Mouse (Mus musculus) liver, adult 2 months (tissue): ENCODE measurements around the gene Polr2l. TPM values are rescaled to one million over a fixed set of nuclear protein-coding genes. Genes with fewer than 3 reads are reported as not detected.

ENCODE experiments used
- DNase-seq: peaks from one replicate; pipeline ENCODE4 v3.0.0-alpha.2; 2011; ENCODE audit warnings: low read depth, low spot score; ENCODE audit errors: extremely low read depth
- H3K27ac ChIP-seq: fragments of 200-500 bp; replicated peaks from 2 replicates; pipeline ENCODE4 v1.5.1; 2012; ENCODE audit warnings: low read depth, mild to moderate bottlenecking, control low read depth, inconsistent platforms, low read length; ENCODE audit not compliant: insufficient read depth
- H3K27me3 ChIP-seq: fragments of 200-500 bp; 2 replicates; pipeline ENCODE4 v1.6.1; 2012; ENCODE audit warnings: mild to moderate bottlenecking, moderate library complexity, low read length, inconsistent platforms; ENCODE audit not compliant: control insufficient read depth, insufficient read depth
- H3K36me3 ChIP-seq: fragments of 200-500 bp; 2 replicates; pipeline ENCODE4 v1.6.1; 2012; ENCODE audit warnings: low read length, inconsistent platforms; ENCODE audit not compliant: control insufficient read depth, insufficient read depth
- H3K4me1 ChIP-seq: fragments of 200-500 bp; 2 replicates; pipeline ENCODE4 v1.6.1; 2011; ENCODE audit warnings: low read length; ENCODE audit not compliant: control insufficient read depth, insufficient read depth
- H3K4me3 ChIP-seq: fragments of 200-500 bp; 2 replicates; pipeline ENCODE4 v1.5.1; 2011; ENCODE audit warnings: low read depth, mild to moderate bottlenecking, control low read depth, low read length, moderate library complexity; ENCODE audit not compliant: insufficient read depth
- H3K79me2 ChIP-seq: fragments of 200-500 bp; 2 replicates; pipeline ENCODE4 v1.6.1; 2012; ENCODE audit warnings: inconsistent platforms, mild to moderate bottlenecking, low read length, moderate library complexity; ENCODE audit not compliant: control insufficient read depth, insufficient read depth
- H3K9ac ChIP-seq: fragments of 200-500 bp; 2 replicates; pipeline ENCODE4 v1.6.1; 2012; ENCODE audit warnings: low read depth, mild to moderate bottlenecking, control low read depth, inconsistent platforms, low read length
- CTCF ChIP-seq: fragments of 200-500 bp; IDR thresholded peaks from 2 replicates; pipeline ENCODE4 v1.5.1; 2011; ENCODE audit warnings: low read depth, low read length, control low read depth
- POLR2A ChIP-seq: fragments of 200-500 bp; IDR thresholded peaks from 2 replicates; pipeline ENCODE4 v1.6.1; 2011; ENCODE audit warnings: low read length, control low read depth; ENCODE audit not compliant: insufficient read depth; ENCODE audit errors: extremely low read depth
- WGBS: fragments of 180-500 bp; shearing (Covaris S2); methylation state at CpG from one replicate; pipeline ENCODE4 v1.1.7; 2018; 5-methylcytosine and 5-hydroxymethylcytosine counted together
- polyA plus RNA-seq: library from polyadenylated mRNA; depleted of rRNA; stranded (reverse); fragments of >200 nt; gene quantifications from 2 replicates; pipeline ENCODE4 v1.2.3, GENCODE M21; 2012
- total RNA-seq: library from RNA; depleted of rRNA; stranded (reverse); fragments of >200 nt; gene quantifications from 2 replicates; pipeline ENCODE4 v1.2.3, GENCODE M21; 2014

Gene Polr2l
- total and polyA plus RNA-seq, 2 experiments = 41.1 to 42.8 TPM

GRCm38 (mm10) chr7:141517638-141518037 is 42.7 kb upstream of the Polr2l start:
- DNase-seq = peak; percentile 99
- peak overlapping the region; percentile 85 for H3K27ac ChIP-seq
- TF ChIP-seq POLR2A = no peak
- no peak overlapping the region for H3K4me3 ChIP-seq
- H3K27me3 ChIP-seq = no peaks in the 10 kb centered on the region
- WGBS = 41% methylated on average over 4 of the region's 4 CpGs
- H3K36me3 ChIP-seq = no peaks in the 10 kb centered on the region
- no peaks in the 10 kb centered on the region for H3K79me2 ChIP-seq
- 0 out of 2 replicates have a peak overlapping the region, but pooled peaks have one; percentile 15 for H3K9ac ChIP-seq
- peaks cover 19% of the 10 kb centered on the region for H3K4me1 ChIP-seq

GRCm38 (mm10) chr7:141510681-141511191 is 35.8 kb upstream of the Polr2l start:
- no peak for DNase-seq
- H3K4me3 ChIP-seq = no peak overlapping the region
- H3K36me3 ChIP-seq = no peaks in the 10 kb centered on the region
- H3K27me3 ChIP-seq = no peaks in the 10 kb centered on the region
- WGBS = 88% methylated on average over 8 of the region's 8 CpGs
- no peak overlapping the region for H3K9ac ChIP-seq
- TF ChIP-seq POLR2A (no peak), CTCF (no peak)
- H3K79me2 ChIP-seq = no peaks in the 10 kb centered on the region
- no peaks in the 10 kb centered on the region for H3K4me1 ChIP-seq
- H3K27ac ChIP-seq = no peak overlapping the region

- 86% methylated on average over 5 of the region's 5 CpGs for WGBS
- Histone ChIP-seq H3K4me1 (no peaks in the 10 kb centered on the region), H3K27ac (no peak overlapping the region), H3K36me3 (no peaks in the 10 kb centered on the region), H3K79me2 (no peaks in the 10 kb centered on the region), H3K27me3 (no peaks in the 10 kb centered on the region), H3K4me3 (no peak overlapping the region), H3K9ac (no peak overlapping the region)
- TF ChIP-seq POLR2A = no peak
- no peak for TF ChIP-seq CTCF
- DNase-seq = no peak
These were observed 35.3 kb upstream of the Polr2l start for GRCm38 (mm10) chr7:141510196-141510595.

GRCm38 (mm10) chr7:141508160-141508559 is 33.2 kb upstream of the Polr2l start:
- Histone ChIP-seq H3K27me3 (no peaks in the 10 kb centered on the region), H3K27ac (no peak overlapping the region), H3K4me3 (no peak overlapping the region), H3K79me2 (no peaks in the 10 kb centered on the region), H3K4me1 (no peaks in the 10 kb centered on the region), H3K36me3 (no peaks in the 10 kb centered on the region), H3K9ac (no peak overlapping the region)
- TF ChIP-seq POLR2A (no peak), CTCF (no peak)
- no peak for DNase-seq

- Histone ChIP-seq H3K27ac (no peak overlapping the region), H3K79me2 (no peaks in the 10 kb centered on the region), H3K36me3 (no peaks in the 10 kb centered on the region), H3K27me3 (no peaks in the 10 kb centered on the region), H3K4me3 (no peak overlapping the region), H3K9ac (no peak overlapping the region), H3K4me1 (no peaks in the 10 kb centered on the region)
- WGBS = 95% methylated on average over 2 of the region's 2 CpGs
- TF ChIP-seq CTCF = no peak
- no peak for DNase-seq
These were observed 31.3 kb upstream of the Polr2l start for GRCm38 (mm10) chr7:141506278-141506677.

GRCm38 (mm10) chr7:141502556-141502905 is 27.6 kb upstream of the Polr2l start:
- WGBS = 96% methylated on average over 5 of the region's 5 CpGs
- no peak overlapping the region for H3K27ac ChIP-seq

More at GRCm38 (mm10) chr7:141502556-141502905, 27.6 kb upstream of the Polr2l start:
- Histone ChIP-seq H3K4me1 (no peaks in the 10 kb centered on the region), H3K4me3 (no peak overlapping the region), H3K79me2 (no peaks in the 10 kb centered on the region), H3K9ac (no peak overlapping the region), H3K36me3 (peaks cover 2% of the 10 kb centered on the region; the same call in 1 of the 2 replicates), H3K27me3 (no peaks in the 10 kb centered on the region)
- TF ChIP-seq CTCF = no peak
- TF ChIP-seq POLR2A = no peak
- DNase-seq = no peak
